Mouse (Mus musculus) small intestine, adult 2 months (tissue): Measurements from ENCODE around the gene Iqcn.

Experiments used
- CTCF ChIP-seq: fragments of 200-500 bp; IDR thresholded peaks from 2 replicates; pipeline ENCODE4 v1.5.1; 2012; ENCODE audit warnings: low read depth, mild to moderate bottlenecking, control low read depth, inconsistent platforms, low read length, moderate library complexity, mixed read lengths; ENCODE audit not compliant: insufficient replicate concordance, insufficient read length; ENCODE audit errors: extremely low read depth
- POLR2A ChIP-seq: fragments of 200-500 bp; IDR thresholded peaks from 2 replicates; pipeline ENCODE4 v1.6.1; 2012; ENCODE audit warnings: low read depth, mild to moderate bottlenecking, control low read depth, inconsistent platforms, low read length, moderate library complexity

GRCm38 (mm10) chr8:70684291-70684690 lies 19.0 kb upstream of the Iqcn start:
- TF ChIP-seq POLR2A: no peak
- no peak for TF ChIP-seq CTCF
